Mouse (Mus musculus) bone marrow, adult 2 months (tissue): ENCODE measurements around the gene Esp36. TPM values are rescaled to one million over a fixed set of nuclear protein-coding genes. Genes with fewer than 3 reads are reported as not detected.
"Not testable (repeated sequence)": the region's sequence is repeated elsewhere in the genome, so short reads cannot be mapped to it uniquely, and the experiment has no call there.

Experiments used
- H3K27ac ChIP-seq: fragments of 200-500 bp; 2 replicates; pipeline ENCODE4 v1.5.1; 2012; ENCODE audit warnings: low read depth, mild to moderate bottlenecking, control low read depth, inconsistent platforms, low read length; ENCODE audit not compliant: control insufficient read depth, poor library complexity, insufficient read depth
- H3K4me1 ChIP-seq: fragments of 200-500 bp; 2 replicates; pipeline ENCODE4 v1.6.1; 2011; ENCODE audit warnings: low read length; ENCODE audit not compliant: control insufficient read depth, insufficient read depth
- H3K4me3 ChIP-seq: fragments of 200-500 bp; replicated peaks from 2 replicates; pipeline ENCODE3; 2011; ENCODE audit warnings: mild to moderate bottlenecking, low read depth, low read length, control low read depth; ENCODE audit not compliant: control insufficient read depth
- CTCF ChIP-seq: fragments of 200-500 bp; IDR thresholded peaks from 2 replicates; pipeline ENCODE4 v1.5.1; 2011; ENCODE audit warnings: low read length, control low read depth; ENCODE audit not compliant: control insufficient read depth, insufficient read depth
- POLR2A ChIP-seq: fragments of 200-500 bp; IDR thresholded peaks from 2 replicates; pipeline ENCODE4 v1.6.1; 2011; ENCODE audit warnings: low read depth, mild to moderate bottlenecking, control low read depth, low read length, borderline replicate concordance; ENCODE audit not compliant: control insufficient read depth
- WGBS: fragments of 180-500 bp; shearing (Covaris S2); methylation state at CpG from one replicate; pipeline ENCODE4 v1.1.7; 2018; 5-methylcytosine and 5-hydroxymethylcytosine counted together
- polyA plus RNA-seq: library from polyadenylated mRNA; stranded (reverse); fragments of >200 nt; gene quantifications from 2 replicates; pipeline ENCODE4 v1.2.4, GENCODE M21; 2011; ENCODE audit warnings: low replicate concordance; ENCODE audit not compliant: missing spikeins, insufficient read depth, insufficient read length

The Esp36 gene
- not detected in 2 replicates for polyA plus RNA-seq

DNA sequence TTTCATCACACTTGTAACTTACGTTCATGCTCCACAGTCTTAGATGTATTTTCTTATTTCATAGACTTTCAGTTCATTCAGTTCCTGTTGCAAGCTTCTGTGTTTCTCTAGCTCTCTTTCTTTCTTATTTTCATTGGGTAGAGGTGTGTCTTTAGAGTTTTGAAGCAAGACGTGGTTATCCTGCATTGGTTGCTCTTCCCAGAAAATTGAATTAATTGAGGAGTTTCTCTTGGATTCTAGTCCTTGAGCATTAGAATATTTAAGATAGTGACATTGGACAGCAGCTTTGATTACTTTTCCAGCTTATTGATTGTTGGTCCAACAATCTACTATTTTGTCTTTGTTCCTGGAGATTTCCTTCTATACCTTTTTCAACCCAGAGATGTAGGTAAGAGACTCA, at the start of gene Esp36:
Esp36 (minus strand) TSS at position 101 of the 400 bp plus-strand sequence.
- TF ChIP-seq CTCF: no peak
- TF ChIP-seq POLR2A: no peak

DNA sequence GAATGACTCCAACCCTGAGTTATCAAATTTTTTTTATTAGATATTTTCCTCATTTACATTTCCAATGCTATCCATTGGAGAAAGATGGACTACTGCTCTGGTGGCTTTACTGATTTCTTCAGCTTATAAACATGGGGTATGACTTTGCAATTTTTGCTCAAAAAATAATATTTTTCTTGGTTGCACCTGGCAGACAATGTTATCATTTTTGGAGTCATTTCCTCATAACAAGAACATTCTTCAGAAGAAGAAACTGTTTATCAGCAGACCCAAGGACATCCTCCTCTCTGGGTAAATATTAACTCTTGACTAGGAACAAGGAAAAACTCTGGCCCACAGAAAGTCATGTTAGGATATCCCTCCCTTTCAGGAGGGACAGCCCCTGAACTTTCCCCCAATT, 36.2 kb upstream of the Esp36 start:
- not testable (repeated sequence) for H3K4me3 ChIP-seq, H3K27ac ChIP-seq, H3K4me1 ChIP-seq

More for the DNA sequence above, at the start of gene Esp36:
- H3K4me1 ChIP-seq: no peaks in the 10 kb centered on the region
- no peak within 1 kb of the TSS for H3K27ac ChIP-seq
- whole genome bisulfite sequencing: 67% methylated on average over 2 of the region's 2 CpGs
- H3K4me3 ChIP-seq: no peak within 1 kb of the TSS

GRCm38 (mm10) chr17:38450688-38451087, 30.7 kb upstream of the Esp36 start:
- 80% methylated on average over 2 of the region's 2 CpGs for WGBS
- Histone ChIP-seq H3K4me1 (no peaks in the 10 kb centered on the region), H3K4me3 (no peak overlapping the region), H3K27ac (no peak overlapping the region)
- TF ChIP-seq POLR2A: no peak
- no peak for TF ChIP-seq CTCF

DNA sequence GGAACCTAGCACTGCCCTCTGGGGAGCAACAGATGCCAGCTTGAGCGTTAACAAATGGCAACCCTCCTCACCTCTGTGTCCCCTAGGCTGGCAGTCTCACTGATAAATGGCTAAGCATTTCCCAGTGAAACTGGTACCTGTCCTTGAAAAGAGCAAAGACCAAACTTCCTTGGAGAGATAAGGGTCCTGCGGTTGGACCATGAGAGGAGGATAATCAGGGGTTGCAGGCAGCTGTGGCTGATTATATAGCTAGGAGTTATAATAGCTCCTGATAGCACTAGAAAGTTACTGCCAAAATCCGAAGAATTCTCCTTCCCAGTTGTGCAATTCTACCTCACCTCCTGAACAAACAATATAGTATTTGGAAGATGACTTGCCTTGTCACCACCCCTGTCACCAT, 13.8 kb downstream of the Esp36 start:
- no peak for TF ChIP-seq CTCF
- TF ChIP-seq POLR2A: no peak
- 67% methylated on average over 3 of the region's 3 CpGs for WGBS
- Histone ChIP-seq H3K4me3 (no peak overlapping the region), H3K4me1 (no peaks in the 10 kb centered on the region), H3K27ac (no peak overlapping the region)

GRCm38 (mm10) chr17:38391821-38392220, 28.2 kb downstream of the Esp36 start:
- H3K4me1 ChIP-seq: no peaks in the 10 kb centered on the region
- H3K27ac ChIP-seq: no peak overlapping the region
- 66% methylated on average over 2 of the region's 2 CpGs for WGBS
- TF ChIP-seq CTCF: no peak
- TF ChIP-seq POLR2A: no peak
- H3K4me3 ChIP-seq: no peak overlapping the region

Other genes with a start within 250 kb of the Esp36 start
- not detected in 2 replicates for gene Olfr134, start 248.8 kb downstream of the Esp36 start, polyA plus RNA-seq
- gene Olfr135, start 215.8 kb downstream of the Esp36 start, polyA plus RNA-seq: not detected in 2 replicates
- not detected in 2 replicates for gene Olfr138, start 159.2 kb downstream of the Esp36 start, polyA plus RNA-seq
- gene Olfr137, start 112.6 kb downstream of the Esp36 start, polyA plus RNA-seq: not detected in 2 replicates
- not detected in 2 replicates for gene Olfr136, start 90.4 kb downstream of the Esp36 start, polyA plus RNA-seq
- gene Esp34, start 134.0 kb upstream of the Esp36 start, polyA plus RNA-seq: not detected in 2 replicates
- not detected in 2 replicates for gene Esp31, start 219.3 kb upstream of the Esp36 start, polyA plus RNA-seq